Mouse (Mus musculus) limb, embryonic 13.5 days (tissue): ENCODE data around the gene Nom1. TPM values are rescaled to one million over a fixed set of nuclear protein-coding genes. Genes with fewer than 3 reads are reported as not detected.

Source experiments
- ATAC-seq: fragments of 200-750 bp; cut with Nextera tagmentation; 2 replicates; pipeline ENCODE4 v1.8.0; 2017; ENCODE audit warnings: low read depth, moderate number of reproducible peaks, moderate TSS enrichment; ENCODE audit not compliant: low FRiP score
- H3K27ac ChIP-seq: fragments of 300-500 bp; sonication (generic); 2 replicates; pipeline ENCODE4 v1.5.1; 2015; ENCODE audit warnings: inconsistent platforms, mild to moderate bottlenecking, moderate library complexity
- H3K27me3 ChIP-seq: fragments of 300-500 bp; sonication (generic); 2 replicates; pipeline ENCODE4 v1.6.1; 2015; ENCODE audit warnings: mild to moderate bottlenecking, inconsistent platforms
- H3K36me3 ChIP-seq: fragments of 300-500 bp; sonication (generic); 2 replicates; pipeline ENCODE4 v1.6.1; 2015; ENCODE audit warnings: inconsistent platforms, mild to moderate bottlenecking, moderate library complexity
- H3K4me1 ChIP-seq: fragments of 300-500 bp; sonication (generic); 2 replicates; pipeline ENCODE4 v1.6.1; 2015; ENCODE audit warnings: inconsistent platforms
- H3K4me2 ChIP-seq: fragments of 300-500 bp; sonication (generic); replicated peaks from 2 replicates; pipeline ENCODE4 v1.6.1; 2015; ENCODE audit warnings: inconsistent platforms, mild to moderate bottlenecking, moderate library complexity
- H3K4me3 ChIP-seq: fragments of 300-500 bp; sonication (generic); 2 replicates; pipeline ENCODE4 v1.5.1; 2015; ENCODE audit warnings: moderate library complexity, mild to moderate bottlenecking, inconsistent platforms
- H3K9ac ChIP-seq: fragments of 300-500 bp; sonication (generic); 2 replicates; pipeline ENCODE4 v1.6.1; 2015; ENCODE audit warnings: mild to moderate bottlenecking, inconsistent platforms
- H3K9me3 ChIP-seq: fragments of 300-500 bp; sonication (generic); 2 replicates; pipeline ENCODE4 v1.6.1; 2016; ENCODE audit warnings: inconsistent platforms
- WGBS: fragments of 180-500 bp; shearing (Covaris S2); methylation state at CpG from one replicate; pipeline ENCODE4 v1.1.7; 2015; 5-methylcytosine and 5-hydroxymethylcytosine counted together
- polyA plus RNA-seq: library from polyadenylated mRNA; unstranded; fragments of >200 nt; fragmentation: Nextera tagmentation; extraction: Ambion mirVana; gene quantifications from 2 replicates; pipeline ENCODE4 v1.2.1, GENCODE M21; 2015

The Nom1 gene
- polyA plus RNA-seq, 1 experiment from 2014 or later = 27.0 TPM

DNA sequence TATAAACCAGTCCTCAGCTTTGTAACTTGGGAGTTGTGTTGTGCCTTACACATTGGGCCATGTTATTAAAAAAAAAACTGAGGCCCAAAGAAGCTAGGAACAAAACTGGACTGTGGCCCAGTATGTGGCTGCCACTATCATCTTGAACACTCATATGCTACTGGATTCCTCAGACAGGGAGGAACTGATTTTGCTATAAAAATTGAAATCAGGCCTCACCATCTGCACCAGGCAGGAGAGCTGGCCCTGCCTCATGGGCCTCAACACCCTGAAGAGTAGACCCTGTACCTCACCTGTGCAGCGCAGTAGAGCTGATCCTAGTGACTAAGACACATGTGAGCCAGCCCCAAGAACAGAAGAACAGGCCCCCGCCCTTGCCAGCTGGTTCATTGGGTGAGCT, 10.8 kb downstream of the Nom1 start:
- no peak overlapping the region for H3K4me2 ChIP-seq
- H3K36me3 ChIP-seq = peaks cover 93% of the 10 kb centered on the region
- WGBS = 98% methylated on average over 2 of the region's 2 CpGs
- H3K9ac ChIP-seq = no peak overlapping the region
- H3K4me1 ChIP-seq = no peaks in the 10 kb centered on the region
- H3K27me3 ChIP-seq = no peaks in the 10 kb centered on the region
- no peak overlapping the region for H3K27ac ChIP-seq
- no peak overlapping the region for H3K4me3 ChIP-seq
- no peak for ATAC-seq
- H3K9me3 ChIP-seq = no peaks in the 10 kb centered on the region

DNA sequence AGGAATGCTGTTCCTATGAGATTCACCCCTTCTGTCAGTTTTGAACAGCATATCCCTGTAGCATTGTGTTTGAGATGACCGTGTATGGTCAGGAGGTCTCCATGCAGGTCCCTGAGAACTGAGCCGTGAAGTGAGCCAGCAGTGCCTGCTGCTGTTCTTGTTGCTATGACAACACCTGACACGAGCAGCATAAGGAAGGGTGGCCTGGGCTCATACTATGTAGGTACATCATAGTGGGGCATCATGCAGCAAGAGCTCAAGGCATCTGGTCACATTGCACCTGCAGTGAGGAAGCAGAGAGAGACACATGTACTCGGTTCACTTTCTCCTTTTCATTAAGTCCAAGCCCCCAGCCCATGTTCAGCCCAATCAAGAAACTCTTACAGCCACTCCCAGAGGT, 17.9 kb downstream of the Nom1 start:
- no peak overlapping the region for H3K27ac ChIP-seq
- no peak overlapping the region for H3K9ac ChIP-seq
- 76% methylated on average over 4 of the region's 4 CpGs for WGBS
- no peaks in the 10 kb centered on the region for H3K9me3 ChIP-seq
- no peak; the same call in 1 of the 2 replicates for ATAC-seq
- no peak overlapping the region for H3K4me3 ChIP-seq
- no peak overlapping the region for H3K4me2 ChIP-seq
- peaks cover 8% of the 10 kb centered on the region; the same call in 1 of the 2 replicates for H3K4me1 ChIP-seq
- H3K27me3 ChIP-seq = no peaks in the 10 kb centered on the region
- peaks cover 70% of the 10 kb centered on the region for H3K36me3 ChIP-seq

DNA sequence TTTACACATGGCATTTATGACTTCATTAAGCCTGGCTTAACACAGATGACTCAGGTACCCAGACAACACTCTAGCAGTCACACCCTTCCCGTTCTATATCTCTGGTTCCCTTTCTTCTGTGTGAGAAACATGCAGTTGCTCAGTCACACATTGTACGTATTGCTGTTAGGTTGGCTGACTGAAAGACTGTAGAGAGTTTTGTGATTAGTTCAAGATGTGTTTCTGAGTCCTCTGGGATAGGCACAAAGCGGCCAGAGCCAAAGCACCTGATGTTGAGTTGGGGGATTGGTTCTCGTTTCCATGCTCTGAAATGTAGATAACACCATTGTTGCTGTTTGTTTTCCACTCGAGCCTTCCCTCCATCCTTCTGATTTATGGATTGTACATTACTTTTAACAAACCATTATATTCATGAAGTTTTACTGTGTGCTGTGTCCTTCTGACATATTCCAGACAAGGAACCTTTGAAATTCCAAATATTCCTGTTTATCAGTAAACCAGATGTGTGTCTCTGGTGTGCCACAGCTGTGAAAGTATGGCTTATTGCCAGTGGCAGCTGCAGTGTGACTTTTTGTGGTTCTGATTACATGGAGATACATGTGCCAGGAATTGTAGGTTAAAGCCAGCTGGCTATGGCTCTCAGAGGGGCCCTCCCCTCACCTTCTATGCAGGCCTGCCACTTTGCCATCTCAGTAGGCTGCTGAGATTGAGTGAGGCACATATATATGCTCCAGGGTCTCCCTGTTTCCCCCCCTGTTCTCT, 22.6 kb downstream of the Nom1 start:
- Histone ChIP-seq H3K4me1 (peaks cover 12% of the 10 kb centered on the region; the same call in 1 of the 2 replicates), H3K4me3 (no peak overlapping the region), H3K9ac (no peak overlapping the region), H3K4me2 (no peak overlapping the region), H3K9me3 (no peaks in the 10 kb centered on the region), H3K27me3 (no peaks in the 10 kb centered on the region), H3K36me3 (peaks cover 44% of the 10 kb centered on the region), H3K27ac (no peak overlapping the region; the same call in 1 of the 2 replicates)
- ATAC-seq = peak; percentile 64
- 29% methylated on average over 5 of the region's 5 CpGs for WGBS

DNA sequence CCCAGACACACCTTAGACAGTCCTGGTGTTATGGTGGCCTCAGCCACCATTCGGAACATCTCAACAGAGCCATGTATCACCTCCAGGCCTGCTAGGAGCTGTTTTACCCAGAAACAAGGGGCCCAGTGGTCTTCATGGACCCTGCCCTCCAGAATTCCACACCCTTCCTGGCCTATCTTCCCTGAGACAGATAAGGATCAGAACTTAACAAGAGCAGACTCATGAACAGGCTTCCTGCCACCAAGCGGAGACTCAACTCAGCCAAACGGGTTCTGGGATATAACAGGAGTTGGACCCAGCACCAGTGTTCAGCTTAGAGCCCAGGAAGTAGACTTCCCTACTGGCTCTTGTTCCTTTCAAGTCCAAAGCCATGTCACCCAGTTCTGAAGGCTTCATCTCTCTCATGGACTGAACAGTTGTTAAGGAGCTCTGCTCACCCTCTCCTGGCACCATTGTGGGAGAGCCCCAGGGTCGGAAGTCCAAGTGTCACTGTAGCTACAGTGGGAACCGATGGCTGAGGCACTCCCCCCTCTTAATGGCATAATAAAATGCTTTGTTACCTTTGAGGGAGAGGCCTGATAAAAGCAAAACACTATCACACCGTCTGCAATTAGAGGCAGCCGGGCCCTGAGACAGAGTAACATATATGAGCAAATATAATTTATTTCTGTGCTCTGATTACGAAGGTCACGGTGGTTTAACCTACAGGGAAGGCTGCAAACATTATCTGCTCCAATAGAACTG, 28.7 kb downstream of the Nom1 start:
- 47% methylated on average over 9 of the region's 9 CpGs for WGBS

DNA sequence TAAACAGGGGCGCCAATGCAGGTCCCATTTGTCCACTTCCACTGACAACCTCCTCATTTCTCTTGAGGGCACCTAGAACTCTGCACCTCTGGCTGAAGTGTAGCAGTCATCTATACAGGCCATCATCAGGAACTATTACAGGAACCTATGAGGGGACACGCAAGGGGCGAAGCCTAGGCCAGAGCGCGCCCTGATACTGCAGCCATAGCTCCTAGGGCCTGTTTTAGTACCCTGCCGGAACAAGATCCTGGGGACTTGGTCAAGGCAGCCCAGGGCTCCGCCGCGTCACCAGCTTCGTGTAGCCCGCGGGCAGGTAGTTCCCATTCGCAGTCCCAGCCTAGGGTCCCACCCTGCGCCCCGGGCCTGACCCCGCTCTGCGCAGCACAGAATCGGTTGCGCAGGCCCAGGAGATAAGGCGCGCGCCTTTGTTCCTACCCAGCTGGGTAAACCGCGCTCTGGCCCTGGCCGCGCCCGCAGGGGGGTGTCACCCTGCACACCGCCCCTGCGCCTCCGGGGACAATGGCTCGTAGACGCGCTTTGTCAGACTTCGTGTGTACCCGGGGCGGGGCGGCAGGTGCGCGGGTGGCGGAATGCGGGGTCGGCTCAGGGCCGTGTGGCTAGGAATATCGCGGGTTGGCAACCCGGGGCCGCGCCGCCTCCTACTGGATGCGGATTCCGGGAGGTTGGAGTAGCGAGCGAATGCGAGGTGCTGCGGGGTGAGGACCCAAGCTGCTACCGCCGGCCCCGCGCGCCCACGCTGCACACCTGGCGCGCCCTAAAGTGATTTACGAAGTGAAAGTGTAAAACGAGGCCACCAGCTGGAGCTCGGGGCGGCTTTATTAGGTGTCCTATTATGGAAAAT, 33.3 kb downstream of the Nom1 start:
- ATAC-seq = peak; percentile 39; the same call in 1 of the 2 replicates
- Histone ChIP-seq H3K36me3 (no peaks in the 10 kb centered on the region), H3K9ac (peak overlapping the region; percentile 31; the same call in 1 of the 2 replicates), H3K27me3 (peaks cover 86% of the 10 kb centered on the region), H3K9me3 (no peaks in the 10 kb centered on the region), H3K4me1 (peaks cover 26% of the 10 kb centered on the region), H3K27ac (no peak overlapping the region), H3K4me3 (peak overlapping the region; percentile 41), H3K4me2 (peak overlapping the region; percentile 71)
- 4% methylated on average over 67 of the region's 67 CpGs for WGBS

More for the DNA sequence above, 28.7 kb downstream of the Nom1 start:
- peaks cover 9% of the 10 kb centered on the region for H3K36me3 ChIP-seq
- no peak overlapping the region for H3K4me3 ChIP-seq
- H3K9me3 ChIP-seq = no peaks in the 10 kb centered on the region
- peaks cover 40% of the 10 kb centered on the region for H3K27me3 ChIP-seq
- ATAC-seq = no peak
- H3K27ac ChIP-seq = no peak overlapping the region
- no peak overlapping the region for H3K4me2 ChIP-seq
- peaks cover 8% of the 10 kb centered on the region for H3K4me1 ChIP-seq
- H3K9ac ChIP-seq = no peak overlapping the region

DNA sequence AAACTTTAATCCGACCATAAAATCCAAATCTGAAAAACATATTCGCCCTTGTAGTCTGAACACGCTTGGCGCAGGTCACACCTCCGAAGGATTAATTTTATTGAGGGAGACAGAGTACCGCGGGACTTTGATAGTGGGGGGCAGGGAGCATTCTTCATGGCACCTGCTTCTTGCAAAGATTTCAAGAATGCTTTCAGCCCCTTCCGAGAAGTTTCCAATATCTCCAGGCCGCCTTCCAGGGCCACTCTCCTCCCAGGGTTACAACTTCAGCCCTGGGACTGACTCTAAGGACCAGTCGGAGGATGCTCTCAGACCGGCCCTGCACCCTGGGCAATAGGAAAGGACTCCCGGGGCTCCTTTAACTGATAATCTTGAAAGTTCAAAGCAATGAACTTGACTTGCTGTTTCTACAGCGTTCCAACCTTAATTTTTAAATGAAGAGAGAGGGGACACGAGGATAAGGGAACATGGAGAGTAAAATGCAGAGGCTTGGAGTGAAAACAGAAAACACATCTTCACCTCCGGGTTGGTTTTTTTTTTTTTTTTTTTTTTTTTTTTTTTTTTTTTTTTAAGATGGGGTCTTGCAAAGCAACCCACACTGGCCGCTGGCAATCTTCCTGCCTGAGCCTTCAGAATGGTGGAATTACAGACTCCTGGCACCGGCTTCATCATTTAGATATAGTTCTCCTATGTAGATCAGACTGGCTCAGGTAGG, 34.0 kb downstream of the Nom1 start:
- peak overlapping the region; percentile 71 for H3K4me2 ChIP-seq
- H3K9ac ChIP-seq = 0 out of 2 replicates have a peak overlapping the region, but pooled peaks have one; percentile 31
- H3K27me3 ChIP-seq = peaks cover 89% of the 10 kb centered on the region
- peaks cover 26% of the 10 kb centered on the region for H3K4me1 ChIP-seq
- no peaks in the 10 kb centered on the region for H3K36me3 ChIP-seq
- no peak overlapping the region for H3K27ac ChIP-seq
- 2% methylated on average over 17 of the region's 17 CpGs for WGBS
- peak overlapping the region; percentile 41 for H3K4me3 ChIP-seq
- ATAC-seq = no peak
- no peaks in the 10 kb centered on the region for H3K9me3 ChIP-seq

DNA sequence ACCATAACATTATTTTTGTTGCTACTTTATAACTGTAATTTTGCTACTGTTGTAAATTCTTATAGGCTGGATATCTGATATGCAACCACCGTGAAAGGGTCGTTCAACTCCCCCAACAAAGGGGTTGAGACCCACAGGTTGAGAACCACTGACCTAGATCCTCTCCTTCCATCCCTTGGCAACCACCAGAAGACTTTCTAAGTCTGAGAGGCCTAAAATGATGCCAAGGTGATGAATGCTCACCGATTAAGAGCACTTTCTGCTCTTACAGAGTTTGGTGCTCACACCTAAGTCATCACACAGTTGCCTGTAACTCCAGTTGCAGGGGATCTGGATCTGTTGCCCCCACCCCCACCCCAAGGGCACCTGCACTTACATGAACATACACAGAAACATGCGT, 35.0 kb downstream of the Nom1 start:
- Histone ChIP-seq H3K9me3 (no peaks in the 10 kb centered on the region), H3K36me3 (no peaks in the 10 kb centered on the region), H3K9ac (no peak overlapping the region), H3K4me1 (peaks cover 31% of the 10 kb centered on the region), H3K4me3 (no peak overlapping the region), H3K4me2 (no peak overlapping the region), H3K27me3 (peaks cover 94% of the 10 kb centered on the region), H3K27ac (no peak overlapping the region)
- 7% methylated on average over 4 of the region's 4 CpGs for WGBS
- no peak for ATAC-seq

DNA sequence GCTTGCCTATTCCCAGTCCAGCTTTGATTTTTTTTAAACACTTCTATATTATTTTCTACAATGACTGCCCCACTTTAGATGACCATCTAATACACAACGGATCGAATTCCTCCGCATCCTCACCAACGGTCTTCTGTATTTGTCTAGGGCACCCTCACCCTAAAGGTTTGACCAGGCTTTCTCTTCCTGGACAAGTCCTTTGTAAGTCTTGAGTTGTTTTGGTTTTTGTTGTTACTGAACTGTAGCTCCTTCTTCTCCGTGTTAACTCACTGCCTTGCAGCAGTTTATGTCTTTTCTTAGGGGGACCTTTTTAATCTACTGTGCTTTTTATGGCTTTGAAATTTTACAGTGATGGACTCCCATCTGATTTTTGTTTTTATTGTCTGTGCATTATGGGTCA, 35.8 kb downstream of the Nom1 start:
- Histone ChIP-seq H3K4me2 (no peak overlapping the region), H3K36me3 (no peaks in the 10 kb centered on the region), H3K9me3 (no peaks in the 10 kb centered on the region), H3K4me1 (peaks cover 31% of the 10 kb centered on the region), H3K4me3 (no peak overlapping the region), H3K9ac (no peak overlapping the region), H3K27ac (no peak overlapping the region), H3K27me3 (peaks cover 100% of the 10 kb centered on the region)
- no peak for ATAC-seq
- 11% methylated on average over 5 of the region's 5 CpGs for WGBS

DNA sequence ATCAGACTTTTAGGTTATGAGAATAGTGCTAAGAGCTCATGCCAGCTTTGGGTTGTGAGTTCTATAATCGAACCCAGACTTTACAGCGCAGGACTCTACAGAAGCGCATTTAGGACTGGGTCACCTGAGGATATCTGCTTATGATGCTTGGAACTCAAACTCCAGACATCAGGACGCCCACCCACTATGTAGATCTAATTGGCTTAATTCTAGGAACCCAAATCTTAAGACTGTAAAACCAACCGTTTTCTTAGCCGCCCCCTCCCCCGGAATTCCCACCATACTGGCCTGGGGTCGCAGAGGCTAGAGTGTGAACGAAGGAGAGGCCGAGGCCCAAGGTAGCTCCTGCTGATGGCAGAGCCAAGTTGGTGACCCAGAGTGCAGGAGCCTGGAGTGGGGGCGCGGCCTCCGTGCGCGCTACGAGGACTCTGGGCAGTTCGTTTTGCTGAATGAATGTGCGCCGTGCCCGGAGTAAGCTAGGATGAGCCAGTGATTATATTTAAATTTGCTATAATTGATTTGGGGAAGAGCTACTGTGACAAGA, 36.5 kb downstream of the Nom1 start:
- H3K9me3 ChIP-seq = no peaks in the 10 kb centered on the region
- H3K4me2 ChIP-seq = no peak overlapping the region
- no peak overlapping the region for H3K27ac ChIP-seq
- no peaks in the 10 kb centered on the region for H3K36me3 ChIP-seq
- peaks cover 100% of the 10 kb centered on the region for H3K27me3 ChIP-seq
- no peak overlapping the region for H3K4me3 ChIP-seq
- H3K9ac ChIP-seq = no peak overlapping the region
- 4% methylated on average over 20 of the region's 20 CpGs for WGBS
- ATAC-seq = no peak
- peaks cover 31% of the 10 kb centered on the region for H3K4me1 ChIP-seq

DNA sequence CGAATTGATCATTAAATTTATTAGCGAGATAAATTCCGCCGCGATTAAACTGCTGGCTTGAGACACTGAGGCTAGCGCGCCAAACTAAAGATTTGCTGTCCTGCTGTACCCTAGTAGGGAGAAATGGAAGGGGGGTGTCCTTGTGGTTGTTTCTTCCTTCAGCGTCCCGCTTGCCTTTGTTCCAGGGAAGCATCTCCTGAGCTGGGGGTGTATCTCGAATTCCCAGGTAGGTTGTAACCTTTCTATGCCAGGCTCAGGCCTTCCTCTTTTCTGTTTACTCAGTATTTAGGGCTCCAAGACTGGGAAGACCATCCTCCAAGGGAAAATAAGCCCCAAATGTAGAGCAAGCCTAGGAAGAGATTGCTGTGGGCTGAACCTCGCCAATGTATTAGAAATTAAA, 36.9 kb downstream of the Nom1 start:
- peaks cover 31% of the 10 kb centered on the region for H3K4me1 ChIP-seq
- 4% methylated on average over 11 of the region's 11 CpGs for WGBS

More for the DNA sequence above, 36.9 kb downstream of the Nom1 start:
- Histone ChIP-seq H3K4me2 (no peak overlapping the region), H3K27ac (no peak overlapping the region), H3K9me3 (no peaks in the 10 kb centered on the region), H3K9ac (no peak overlapping the region), H3K4me3 (no peak overlapping the region), H3K27me3 (peaks cover 100% of the 10 kb centered on the region), H3K36me3 (no peaks in the 10 kb centered on the region)
- ATAC-seq = no peak
